Mouse (Mus musculus) heart, adult 11 months (tissue): ENCODE measurements around the gene Ntpcr.

ENCODE experiments used
- DNase-seq: peaks from one replicate; pipeline ENCODE4 v3.0.0; 2022

The Ntpcr gene

DNA sequence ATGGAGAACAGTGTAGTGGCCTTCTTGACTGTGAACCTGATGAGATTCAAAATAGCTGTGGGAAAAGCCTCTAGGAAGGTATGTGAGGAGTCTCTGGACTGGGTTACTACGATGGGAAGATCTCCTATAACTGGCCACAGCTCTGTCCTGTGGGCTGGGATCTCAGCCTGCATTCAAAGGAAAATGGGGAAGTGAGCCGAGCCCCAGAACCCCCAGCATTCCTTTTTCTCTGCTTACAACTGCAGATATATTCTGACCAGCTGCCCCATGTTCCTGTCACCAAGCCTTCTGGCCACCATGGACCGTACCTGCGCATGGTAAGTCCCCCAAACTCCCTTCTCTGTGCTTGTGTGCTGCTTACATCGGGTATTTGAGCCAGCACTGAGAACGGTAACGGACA lies at the start of gene Ntpcr:
Gene Ntpcr (plus strand): TSS at position 218 of the 400 bp plus-strand sequence.
- DNase-seq, result peak; percentile 92

- no peak for DNase-seq
These were observed 48.8 kb upstream of the Ntpcr start for GRCm38 (mm10) chr8:125680851-125681408.

GRCm38 (mm10) chr8:125685216-125685760 lies 44.5 kb upstream of the Ntpcr start:
- DNase-seq, result peak; percentile 91

- DNase-seq, result no peak
These were observed 43.4 kb upstream of the Ntpcr start for GRCm38 (mm10) chr8:125686221-125686865.

GRCm38 (mm10) chr8:125690166-125690915 lies 39.4 kb upstream of the Ntpcr start:
- DNase-seq, result no peak

GRCm38 (mm10) chr8:125690961-125691360 lies 38.8 kb upstream of the Ntpcr start:
- DNase-seq, result peak; percentile 93

GRCm38 (mm10) chr8:125692447-125692846 lies 37.3 kb upstream of the Ntpcr start:
- DNase-seq, result no peak

DNA sequence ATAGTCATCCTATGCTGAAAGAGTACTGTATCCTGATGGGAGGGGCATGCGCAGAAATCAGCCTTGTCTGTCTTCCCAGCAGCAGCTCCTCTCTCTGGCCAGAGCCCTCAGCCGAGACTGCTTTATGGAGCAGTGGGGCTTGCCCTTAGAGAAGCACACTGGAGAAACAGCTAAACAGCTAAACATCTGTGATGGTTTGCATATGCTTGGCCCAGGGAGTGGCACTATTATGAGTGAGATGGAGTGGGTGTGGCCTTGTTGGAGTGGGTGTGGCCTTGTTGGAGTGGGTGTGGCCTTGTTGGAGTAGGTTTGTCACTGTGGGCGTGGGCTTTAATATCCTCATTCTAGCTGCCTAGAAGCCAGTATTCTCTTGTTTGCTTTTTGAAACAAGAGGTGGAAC lies 36.6 kb upstream of the Ntpcr start:
- DNase-seq, result no peak

DNA sequence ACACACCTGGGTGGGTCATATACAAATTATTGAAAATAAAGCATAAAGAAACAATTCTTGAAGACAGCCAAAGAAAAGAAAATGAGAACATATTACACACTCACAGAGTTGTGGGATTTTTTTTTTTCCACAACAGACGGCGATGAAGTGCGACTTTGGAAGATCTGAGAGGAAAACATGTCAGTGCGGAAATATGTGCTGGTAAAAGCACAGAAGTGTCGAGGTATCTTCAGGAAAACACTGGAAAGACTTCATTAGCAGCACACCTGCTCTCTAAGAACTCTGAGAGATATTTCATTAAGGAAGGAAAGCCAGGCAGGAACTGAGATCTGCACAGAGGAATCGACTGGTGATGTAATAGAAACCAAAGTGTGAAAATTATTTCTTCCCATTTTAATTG lies 33.8 kb upstream of the Ntpcr start:
- no peak for DNase-seq

DNA sequence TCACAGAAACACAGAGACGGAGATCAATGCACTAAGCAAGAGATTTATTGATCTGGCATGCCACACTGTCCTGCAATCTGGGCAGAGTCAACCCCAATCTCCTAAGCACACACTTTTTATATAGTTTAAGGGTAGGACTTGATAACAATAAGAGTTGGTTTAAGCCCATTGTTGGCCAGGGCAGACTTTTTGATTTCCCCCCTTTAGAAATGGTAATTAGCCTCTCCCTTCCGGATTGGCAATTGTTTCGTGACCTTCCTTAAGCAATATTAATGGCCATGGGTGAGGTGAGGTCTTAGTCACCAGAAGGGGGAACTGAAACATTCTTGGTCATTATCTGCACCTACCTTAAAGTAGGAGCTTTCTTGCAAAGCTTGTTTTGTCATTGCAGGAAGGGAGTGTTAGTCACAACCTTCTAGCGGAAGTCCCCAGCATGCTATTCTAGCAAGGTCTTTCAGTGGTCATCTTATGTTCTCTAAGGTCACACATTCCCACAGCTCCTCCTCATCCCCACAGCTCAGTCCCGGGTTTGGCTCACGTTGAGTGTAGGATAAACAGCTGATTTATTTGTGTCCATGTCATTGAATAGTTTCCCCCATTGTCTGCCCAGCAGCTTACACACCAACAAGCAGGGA lies 30.3 kb upstream of the Ntpcr start:
- no peak for DNase-seq

DNA sequence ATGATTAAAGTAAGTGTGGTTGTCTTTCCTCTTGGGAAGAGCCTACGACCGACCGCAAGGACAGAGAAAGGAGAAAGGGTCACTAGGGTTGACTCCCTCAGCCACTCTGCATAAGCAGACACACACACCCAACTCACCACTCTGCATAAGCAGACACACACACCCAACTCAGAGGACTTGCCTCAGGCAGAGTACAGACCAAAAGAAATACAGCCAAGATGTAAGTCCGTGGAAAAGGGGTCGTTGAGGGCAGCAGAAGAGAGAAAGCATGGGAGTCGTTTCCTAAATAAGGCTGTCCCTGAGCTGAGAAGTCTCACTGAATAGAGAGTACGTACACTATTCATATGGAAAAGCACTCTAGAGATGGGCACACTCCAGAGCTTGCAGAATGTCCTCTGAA lies 29.4 kb upstream of the Ntpcr start:
- DNase-seq, result no peak

DNA sequence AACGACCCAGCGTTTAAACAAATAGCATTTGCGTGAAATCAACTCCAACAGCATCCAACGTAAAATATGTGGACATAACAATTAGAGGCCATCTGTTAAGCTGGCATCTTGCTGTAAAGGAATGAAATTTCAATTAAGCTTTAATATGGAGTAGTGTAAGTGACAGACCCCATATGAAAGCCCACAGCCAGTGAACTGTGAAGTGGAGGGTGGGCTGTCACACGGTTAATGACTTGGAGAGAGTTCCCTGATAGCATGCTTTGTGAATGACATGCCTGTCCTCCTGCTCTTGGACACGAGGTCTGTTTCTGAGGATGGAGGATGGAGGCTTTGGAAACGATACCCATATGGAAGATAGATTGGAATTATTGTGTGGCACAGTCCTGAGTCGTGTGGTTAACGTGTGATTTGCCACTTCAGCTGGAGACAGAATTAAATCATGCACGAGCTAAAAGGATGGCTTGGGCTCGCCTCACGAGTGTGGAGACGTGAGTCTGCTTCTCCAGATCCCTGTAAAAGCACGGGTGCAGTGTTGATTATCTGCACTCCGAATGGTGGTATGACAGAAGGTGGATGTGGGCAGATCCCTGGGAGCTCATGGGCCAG lies 26.8 kb upstream of the Ntpcr start:
- no peak for DNase-seq

GRCm38 (mm10) chr8:125704434-125704833 lies 25.3 kb upstream of the Ntpcr start:
- no peak for DNase-seq

DNA sequence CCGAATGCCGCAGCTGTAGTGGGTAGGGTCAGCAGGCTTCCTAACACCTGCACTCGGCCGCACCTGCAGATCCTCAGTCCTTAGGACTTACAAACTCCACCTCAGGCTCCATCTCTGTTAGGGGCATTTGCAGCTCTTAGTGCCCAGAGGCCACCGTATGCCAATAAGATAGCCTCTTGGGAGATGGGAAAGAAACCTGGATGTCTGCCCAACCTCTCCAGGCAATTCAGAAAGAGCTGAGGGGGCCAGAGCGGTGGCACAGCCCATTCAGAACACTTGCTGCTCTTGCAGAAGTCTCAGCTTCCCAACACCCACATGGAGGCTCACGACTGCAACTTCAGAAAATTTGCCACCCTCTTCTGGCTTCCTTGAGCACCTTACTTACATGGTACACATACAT lies 23.9 kb upstream of the Ntpcr start:
- DNase-seq, result no peak

DNA sequence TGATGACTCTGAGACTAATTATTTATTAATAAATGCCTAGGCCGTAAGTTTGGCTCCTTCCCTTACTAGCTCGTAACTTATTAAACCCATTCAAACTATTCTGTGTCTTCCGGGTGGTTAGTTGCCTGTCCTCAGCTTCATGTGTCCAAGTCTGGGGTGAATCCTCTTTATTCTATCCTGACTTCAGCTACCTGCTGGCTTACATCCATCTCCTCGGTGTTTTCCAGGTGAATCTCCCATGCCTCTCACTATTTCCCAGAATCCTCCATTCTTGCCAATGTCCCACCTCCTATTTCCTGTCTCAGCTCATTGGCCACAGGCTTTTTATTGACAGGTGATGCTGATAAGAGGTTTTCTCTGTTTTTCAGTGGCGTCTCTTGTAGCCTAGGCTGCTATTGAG lies 20.6 kb upstream of the Ntpcr start:
- no peak for DNase-seq

DNA sequence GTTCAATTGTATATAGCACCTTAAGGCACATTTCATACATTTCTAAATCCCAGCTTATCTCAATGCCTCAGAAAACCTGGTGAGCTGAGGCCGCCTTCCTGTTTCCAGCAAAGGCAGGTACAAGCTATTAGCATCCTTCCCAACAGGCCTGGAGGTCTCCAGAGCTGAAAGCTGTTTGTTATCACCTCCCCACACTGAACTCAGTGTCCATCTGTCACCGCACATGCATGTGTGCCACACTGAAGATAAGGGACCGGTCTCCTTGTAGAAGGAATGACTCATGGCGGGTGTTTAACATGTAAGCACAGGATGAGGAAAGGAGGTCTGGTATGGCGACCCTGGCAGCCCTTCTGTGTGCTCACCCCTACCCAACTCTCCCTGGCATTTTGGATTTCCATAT lies 18.2 kb upstream of the Ntpcr start:
- DNase-seq, result no peak

DNA sequence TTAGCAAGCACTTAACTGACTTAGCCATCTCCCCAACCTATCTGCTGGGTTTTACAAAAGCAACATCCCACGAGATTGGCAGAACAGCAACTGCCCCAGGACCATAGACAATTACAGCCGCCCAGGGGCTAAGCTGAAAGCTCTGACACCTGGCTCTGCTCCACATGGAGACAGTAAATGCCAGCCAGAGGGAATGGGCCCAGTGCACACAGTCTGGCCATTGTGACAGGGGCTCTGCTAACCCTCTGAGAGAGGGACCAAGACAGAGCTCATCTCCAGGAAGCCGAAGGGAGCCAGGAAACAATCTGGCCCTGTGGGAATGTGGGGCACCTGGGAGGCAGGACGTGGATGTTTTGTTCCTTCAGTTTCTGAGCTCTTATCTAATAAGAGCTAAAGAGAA lies 13.6 kb upstream of the Ntpcr start:
- DNase-seq, result no peak

GRCm38 (mm10) chr8:125716613-125717012 lies 13.2 kb upstream of the Ntpcr start:
- no peak for DNase-seq

DNA sequence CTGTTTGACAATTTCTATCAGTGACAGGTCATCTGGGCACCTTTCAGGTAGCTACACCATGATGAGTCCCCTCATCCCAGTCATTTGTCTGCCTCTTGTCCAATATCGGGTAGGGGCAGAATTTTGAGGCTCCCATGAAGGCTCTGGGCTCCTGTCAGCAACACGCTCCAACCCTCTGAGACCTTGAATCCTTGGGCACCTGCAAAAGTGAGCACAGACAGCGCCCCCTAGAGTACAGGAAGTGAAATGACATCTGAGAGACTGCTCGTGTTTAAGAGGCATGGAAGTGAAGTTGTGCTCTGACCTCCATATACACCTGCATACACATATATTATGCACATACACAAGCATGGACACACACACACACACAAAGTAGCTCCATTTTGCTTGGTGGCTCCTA lies 10.8 kb upstream of the Ntpcr start:
- DNase-seq, result no peak

- peak; percentile 96 for DNase-seq
These were observed 7.1 kb upstream of the Ntpcr start for GRCm38 (mm10) chr8:125722675-125723074.

DNA sequence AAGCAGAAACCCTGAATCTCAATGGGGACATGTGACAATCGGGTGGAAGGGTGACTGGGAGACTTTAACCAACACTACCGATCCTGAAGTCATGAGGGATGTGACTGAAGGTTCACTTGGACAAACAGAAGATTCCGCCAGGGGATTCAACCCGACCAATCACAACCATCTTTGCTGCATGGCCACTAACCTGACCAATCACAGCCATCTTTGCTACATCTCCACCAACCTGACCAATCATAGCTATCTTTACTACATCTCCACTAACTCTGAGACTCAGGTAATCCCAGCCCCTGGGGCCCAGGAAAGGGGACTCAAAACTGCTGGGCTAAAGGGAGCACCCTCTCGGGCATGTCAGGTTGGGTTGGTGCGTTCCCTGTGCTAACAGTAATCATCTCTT lies 6.3 kb upstream of the Ntpcr start:
- no peak for DNase-seq

GRCm38 (mm10) chr8:125725037-125725820 lies 4.5 kb upstream of the Ntpcr start:
- peak; percentile 95 for DNase-seq
